Mouse (Mus musculus) heart, embryonic 11.5 days (tissue): ENCODE measurements around the gene Pgap1. TPM values are rescaled to one million over a fixed set of nuclear protein-coding genes. Genes with fewer than 3 reads are reported as not detected.
A peak's percentile ranks its signal among the peaks of the same experiment; 100 is the strongest.

Experiments used
- ATAC-seq: fragments of 200-750 bp; cut with Nextera tagmentation; replicated peaks from 2 replicates; pipeline ENCODE4 v1.8.0; 2017; ENCODE audit warnings: moderate library complexity; ENCODE audit not compliant: insufficient number of reproducible peaks, low FRiP score, low TSS enrichment
- H3K27ac ChIP-seq: fragments of 300-500 bp; sonication (generic); 2 replicates; pipeline ENCODE4 v1.5.1; 2014; ENCODE audit warnings: mild to moderate bottlenecking, low read depth, low read length
- H3K27me3 ChIP-seq: fragments of 300-500 bp; sonication (generic); 2 replicates; pipeline ENCODE4 v1.6.1; 2014; ENCODE audit warnings: mild to moderate bottlenecking, low read length, mixed read lengths; ENCODE audit not compliant: control insufficient read depth, insufficient read depth
- H3K36me3 ChIP-seq: fragments of 300-500 bp; sonication (generic); 2 replicates; pipeline ENCODE4 v1.6.1; 2014; ENCODE audit warnings: mild to moderate bottlenecking, low read length, moderate library complexity, mixed read lengths; ENCODE audit not compliant: control insufficient read depth, insufficient read depth
- H3K4me1 ChIP-seq: fragments of 300-500 bp; sonication (generic); 2 replicates; pipeline ENCODE4 v1.6.1; 2014; ENCODE audit warnings: low read length; ENCODE audit not compliant: control insufficient read depth, insufficient read depth
- H3K4me2 ChIP-seq: fragments of 300-500 bp; sonication (generic); 2 replicates; pipeline ENCODE4 v1.6.1; 2014; ENCODE audit warnings: mild to moderate bottlenecking, moderate library complexity
- H3K4me3 ChIP-seq: fragments of 300-500 bp; sonication (generic); 2 replicates; pipeline ENCODE4 v1.5.1; 2014; ENCODE audit warnings: low read depth, low read length
- H3K9ac ChIP-seq: fragments of 300-500 bp; sonication (generic); 2 replicates; pipeline ENCODE4 v1.6.1; 2014; ENCODE audit warnings: mild to moderate bottlenecking, low read depth, low read length, moderate library complexity
- H3K9me3 ChIP-seq: fragments of 300-500 bp; sonication (generic); replicated peaks from 2 replicates; pipeline ENCODE4 v1.6.1; 2016; ENCODE audit warnings: low read length; ENCODE audit not compliant: control insufficient read depth
- WGBS: fragments of 180-500 bp; shearing (Covaris S2); extraction: QIAGEN DNeasy Blood & Tissue Kit; methylation state at CpG from one replicate; pipeline ENCODE4 v1.1.7; 2014; ENCODE audit not compliant: insufficient replicate concordance; 5-methylcytosine and 5-hydroxymethylcytosine counted together
- polyA plus RNA-seq: library from polyadenylated mRNA; unstranded; fragments of >200 nt; fragmentation: Nextera tagmentation; extraction: Ambion mirVana; gene quantifications from 2 replicates; pipeline ENCODE4 v1.2.1, GENCODE M21; 2014

Pgap1 gene
- 6.0 and 6.7 TPM in 2 replicates for polyA plus RNA-seq

DNA sequence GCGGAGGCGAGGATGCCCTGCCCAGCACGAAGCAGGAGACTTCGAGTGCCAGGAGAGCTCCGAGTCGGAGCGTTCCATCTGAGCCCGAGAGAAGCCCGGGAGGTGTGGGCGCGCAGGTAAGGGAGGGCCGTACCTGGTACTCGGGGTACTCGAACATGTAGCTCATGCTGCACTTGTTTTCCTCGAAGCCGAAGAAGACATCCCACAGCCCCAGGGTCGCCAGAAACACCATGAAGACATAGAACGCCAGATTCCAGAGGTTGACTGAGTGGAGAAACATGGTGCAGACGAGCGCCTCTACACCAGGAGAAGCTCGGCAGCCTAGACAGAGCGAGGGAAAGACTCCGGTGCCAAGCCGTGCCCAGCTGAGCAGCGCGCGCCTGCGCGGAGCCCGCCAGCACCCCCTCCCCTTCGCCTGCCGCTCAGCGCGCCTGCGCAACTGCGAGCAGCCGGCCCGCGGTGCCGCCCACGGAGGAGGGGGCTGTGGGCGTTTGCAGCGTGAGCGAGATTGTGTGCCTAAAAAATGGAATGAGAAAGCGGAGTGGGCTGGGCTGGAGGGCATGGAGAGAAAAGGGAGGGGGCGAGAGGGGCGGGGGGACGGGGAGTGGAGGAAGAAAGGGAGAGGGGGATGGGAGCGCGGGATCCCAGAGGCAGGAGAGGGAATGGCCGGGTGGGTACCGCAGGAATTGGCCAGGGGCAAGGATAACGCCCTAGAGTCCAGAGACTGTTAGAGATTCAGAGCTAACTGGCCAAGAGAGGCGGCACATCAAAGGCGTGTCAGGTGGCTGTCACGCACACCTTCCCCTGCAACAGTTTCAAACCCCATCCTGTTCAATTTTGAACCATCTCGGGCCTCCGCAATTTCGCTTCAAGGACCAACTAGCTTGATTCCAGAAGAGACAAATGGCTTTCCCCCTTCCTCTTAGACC lies at the start of gene Pgap1:
Gene Pgap1 (minus strand): TSS at position 384 of the 929 bp plus-strand sequence.
- no peaks in the 10 kb centered on the region for H3K9me3 ChIP-seq
- under 1% methylated on average over 56 of the region's 59 CpGs for WGBS
- ATAC-seq: peak; percentile 96
- no peaks in the 10 kb centered on the region for H3K27me3 ChIP-seq
- H3K4me1 ChIP-seq: no peaks in the 10 kb centered on the region
- H3K27ac ChIP-seq: 0 out of 2 replicates have a peak within 1 kb of the TSS, but pooled peaks have one; percentile 41
- peak within 1 kb of the TSS; percentile 60 for H3K4me3 ChIP-seq
- H3K36me3 ChIP-seq: no peaks in the 10 kb centered on the region
- H3K9ac ChIP-seq: peak within 1 kb of the TSS; percentile 69
- H3K4me2 ChIP-seq: peak within 1 kb of the TSS; percentile 78

DNA sequence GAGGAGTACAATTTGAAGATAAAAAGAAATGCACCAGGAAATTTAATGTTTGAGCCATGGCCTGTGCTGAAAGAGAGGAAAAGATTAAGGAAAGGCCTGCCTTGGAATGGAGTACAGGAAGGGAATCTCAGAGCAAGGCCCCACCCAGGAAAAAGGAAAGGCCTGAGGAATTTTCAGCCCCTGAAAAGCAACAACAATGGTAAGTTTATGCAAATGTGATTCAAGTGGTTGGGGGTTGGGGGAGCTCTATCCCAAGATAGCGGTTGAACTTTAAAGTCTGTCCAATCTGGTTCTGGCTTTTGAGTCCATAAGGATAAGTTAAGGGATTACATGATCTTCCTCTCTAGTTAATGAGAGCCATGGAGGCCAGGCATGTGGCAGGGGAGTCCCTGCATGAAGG lies 49.5 kb upstream of the Pgap1 start:
- Histone ChIP-seq H3K4me3 (no peak overlapping the region), H3K9me3 (no peaks in the 10 kb centered on the region), H3K27ac (no peak overlapping the region), H3K4me2 (no peak overlapping the region), H3K27me3 (no peaks in the 10 kb centered on the region), H3K4me1 (no peaks in the 10 kb centered on the region), H3K9ac (no peak overlapping the region), H3K36me3 (no peaks in the 10 kb centered on the region)
- ATAC-seq: no peak
- WGBS: 71% methylated on average over 1 of the region's 1 CpGs

DNA sequence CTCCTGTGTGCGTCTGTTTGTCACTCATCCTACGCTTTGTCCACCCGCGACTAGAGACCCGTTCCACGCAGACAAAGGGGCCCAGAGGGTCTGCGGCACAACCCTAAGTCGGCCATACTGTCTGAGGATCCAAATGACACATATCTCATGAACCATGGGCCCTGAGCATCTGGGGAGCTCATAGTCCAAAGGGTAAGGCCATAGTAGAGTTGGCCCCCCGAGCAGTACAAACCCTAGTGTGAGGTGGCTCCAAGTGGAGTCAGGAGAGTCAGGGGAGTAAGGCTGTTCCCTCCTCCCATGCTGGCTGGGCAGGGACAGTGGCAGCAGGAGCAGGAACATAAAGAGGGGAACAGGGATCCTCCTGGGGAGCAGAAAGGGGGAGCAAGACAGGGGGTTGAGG lies 44.2 kb upstream of the Pgap1 start:
- ATAC-seq: no peak
- H3K4me3 ChIP-seq: no peak overlapping the region
- no peak overlapping the region for H3K9ac ChIP-seq
- no peaks in the 10 kb centered on the region for H3K9me3 ChIP-seq
- no peak overlapping the region for H3K4me2 ChIP-seq
- 88% methylated on average over 9 of the region's 9 CpGs for WGBS
- no peaks in the 10 kb centered on the region for H3K27me3 ChIP-seq
- no peaks in the 10 kb centered on the region for H3K4me1 ChIP-seq
- H3K36me3 ChIP-seq: no peaks in the 10 kb centered on the region
- no peak overlapping the region for H3K27ac ChIP-seq

DNA sequence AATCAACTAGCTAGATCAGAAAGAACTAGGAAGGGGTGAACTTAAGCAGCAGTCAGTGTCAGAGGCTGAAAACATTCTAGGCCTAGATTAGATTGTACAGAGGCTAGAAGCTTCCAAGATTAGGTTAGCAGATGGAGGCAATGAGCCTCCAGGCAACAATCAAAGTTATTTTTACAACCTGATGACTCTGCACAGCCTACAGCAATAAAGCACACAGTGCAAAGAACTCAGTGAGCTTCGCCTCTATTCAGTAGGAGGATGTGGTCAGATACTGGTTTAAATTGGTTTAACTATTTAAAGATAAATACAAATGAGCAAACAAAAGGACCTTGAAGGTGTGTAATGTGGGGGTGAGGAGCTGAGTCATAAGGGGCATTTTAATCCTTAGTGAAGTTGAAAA lies 42.8 kb upstream of the Pgap1 start:
- Histone ChIP-seq H3K27me3 (no peaks in the 10 kb centered on the region), H3K9ac (no peak overlapping the region), H3K4me1 (no peaks in the 10 kb centered on the region), H3K4me3 (no peak overlapping the region), H3K36me3 (no peaks in the 10 kb centered on the region), H3K9me3 (no peaks in the 10 kb centered on the region), H3K27ac (no peak overlapping the region), H3K4me2 (no peak overlapping the region)
- ATAC-seq: no peak
- WGBS: 73% methylated on average over 1 of the region's 1 CpGs

DNA sequence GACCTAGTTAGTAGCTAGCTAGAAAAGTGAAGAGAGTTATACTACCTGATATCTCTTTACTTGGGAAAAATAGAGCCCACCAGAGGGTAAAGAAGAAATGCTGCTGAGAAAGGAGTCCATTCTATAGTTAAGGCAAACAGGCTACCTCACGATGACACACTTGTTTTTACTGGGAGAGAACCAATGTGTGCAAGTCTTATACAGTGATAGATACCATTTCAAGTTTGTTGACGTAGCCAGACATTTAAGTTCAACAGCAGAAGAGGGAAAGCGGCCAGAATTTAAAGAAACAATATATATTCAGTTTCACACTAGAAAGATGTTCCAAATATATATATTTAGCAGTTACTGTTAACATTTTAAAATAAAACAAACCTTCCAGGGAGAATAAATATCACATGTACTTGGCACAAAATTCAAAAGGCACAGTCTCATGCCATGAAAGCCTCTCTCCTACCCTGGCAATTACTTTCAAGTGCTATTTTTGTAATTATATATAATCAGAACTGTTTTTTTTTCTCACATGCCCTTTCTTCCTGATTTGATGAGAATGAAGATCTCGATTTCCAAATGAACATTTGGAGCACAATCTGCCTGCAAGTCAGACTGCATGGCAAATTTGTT lies 40.2 kb upstream of the Pgap1 start:
- H3K4me1 ChIP-seq: no peaks in the 10 kb centered on the region
- H3K27me3 ChIP-seq: no peaks in the 10 kb centered on the region
- no peak overlapping the region for H3K27ac ChIP-seq
- no peak for ATAC-seq
- WGBS: 80% methylated on average over 4 of the region's 4 CpGs
- no peaks in the 10 kb centered on the region for H3K36me3 ChIP-seq
- H3K9me3 ChIP-seq: no peaks in the 10 kb centered on the region
- H3K9ac ChIP-seq: no peak overlapping the region
- H3K4me2 ChIP-seq: no peak overlapping the region
- no peak overlapping the region for H3K4me3 ChIP-seq

DNA sequence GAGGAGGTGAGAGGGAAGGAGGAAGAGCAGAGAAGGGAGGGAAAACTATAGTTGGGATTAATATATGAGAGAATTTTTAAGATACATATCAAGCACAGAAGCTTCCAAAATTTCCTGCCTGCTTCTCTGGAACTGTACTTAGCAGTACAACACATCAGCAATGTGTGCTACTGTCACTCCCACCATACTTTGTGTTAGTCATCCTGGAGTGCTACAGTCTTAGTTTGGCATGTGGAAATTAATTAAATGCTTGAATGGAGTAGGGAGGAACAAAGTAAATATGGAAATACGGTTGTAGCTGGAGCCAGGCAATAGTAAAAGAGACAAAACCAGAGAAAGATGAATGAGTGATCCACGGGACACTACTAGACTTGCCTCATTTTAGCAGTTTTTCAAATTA lies 38.7 kb upstream of the Pgap1 start:
- H3K36me3 ChIP-seq: no peaks in the 10 kb centered on the region
- no peaks in the 10 kb centered on the region for H3K9me3 ChIP-seq
- no peak overlapping the region for H3K27ac ChIP-seq
- ATAC-seq: no peak
- 83% methylated on average over 2 of the region's 2 CpGs for WGBS
- H3K4me3 ChIP-seq: no peak overlapping the region
- H3K9ac ChIP-seq: no peak overlapping the region
- H3K27me3 ChIP-seq: no peaks in the 10 kb centered on the region
- H3K4me1 ChIP-seq: no peaks in the 10 kb centered on the region
- no peak overlapping the region for H3K4me2 ChIP-seq

DNA sequence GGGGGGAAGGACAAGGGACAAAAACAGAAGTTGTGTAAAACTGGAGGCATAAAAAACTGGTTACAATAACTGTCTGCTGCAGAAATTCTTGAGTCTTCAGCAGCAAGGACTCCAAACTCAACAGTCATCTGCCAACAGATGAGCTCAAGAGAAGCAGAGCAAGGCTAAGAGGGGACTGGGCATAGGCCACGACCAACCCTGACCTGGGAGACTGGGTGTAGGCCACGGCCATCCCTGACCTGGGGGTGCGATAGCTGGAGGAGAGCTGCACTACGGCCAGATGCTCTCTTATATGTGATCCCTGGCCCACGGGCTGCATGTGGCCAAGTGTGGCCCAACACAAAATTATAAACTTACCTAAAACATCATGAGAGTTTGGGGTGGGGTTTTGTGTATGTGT lies 29.6 kb upstream of the Pgap1 start:
- Histone ChIP-seq H3K9me3 (no peaks in the 10 kb centered on the region), H3K4me2 (no peak overlapping the region), H3K27ac (no peak overlapping the region), H3K9ac (no peak overlapping the region), H3K4me1 (no peaks in the 10 kb centered on the region), H3K36me3 (no peaks in the 10 kb centered on the region), H3K4me3 (no peak overlapping the region), H3K27me3 (no peaks in the 10 kb centered on the region)
- 73% methylated on average over 5 of the region's 5 CpGs for WGBS
- no peak for ATAC-seq

DNA sequence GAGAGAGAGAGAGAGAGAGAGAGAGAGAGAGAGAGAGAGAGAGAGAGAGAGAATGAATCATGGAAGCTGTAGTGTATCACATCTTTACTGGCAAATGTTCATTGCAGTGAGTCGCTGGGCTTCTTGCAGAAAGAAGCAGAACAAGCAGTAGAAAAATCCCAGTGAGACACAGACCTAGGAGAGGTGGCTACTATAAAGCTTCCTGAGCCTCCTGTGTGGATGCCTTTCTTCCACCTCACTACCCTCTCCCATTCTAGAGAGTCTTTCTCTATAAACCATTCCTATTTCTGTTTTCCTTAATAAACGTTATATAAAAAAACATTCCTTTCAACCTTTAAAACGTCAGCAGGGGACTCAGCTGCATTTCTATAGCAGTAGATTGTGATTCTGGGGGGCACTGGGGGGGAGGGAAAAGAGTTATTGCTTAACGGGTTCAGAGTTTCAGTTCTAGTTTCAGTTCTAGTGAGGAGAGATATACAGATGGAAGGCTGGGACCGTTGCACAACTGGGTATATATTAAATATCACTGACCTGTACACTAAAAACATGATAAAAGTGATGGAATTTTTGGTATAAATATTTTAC lies 28.6 kb upstream of the Pgap1 start:
- no peaks in the 10 kb centered on the region for H3K36me3 ChIP-seq
- H3K9ac ChIP-seq: no peak overlapping the region
- no peak overlapping the region for H3K4me3 ChIP-seq
- no peaks in the 10 kb centered on the region for H3K27me3 ChIP-seq
- no peak for ATAC-seq
- no peaks in the 10 kb centered on the region for H3K4me1 ChIP-seq
- no peaks in the 10 kb centered on the region for H3K9me3 ChIP-seq
- no peak overlapping the region for H3K27ac ChIP-seq
- 57% methylated on average over 5 of the region's 5 CpGs for WGBS
- no peak overlapping the region for H3K4me2 ChIP-seq
